Mouse (Mus musculus): ENCODE data around the gene Dock1.

The Dock1 gene

GRCm38 (mm10) chr7:134670312-134671002 is at the start of gene Dock1:
Gene Dock1 (plus strand): TSS chr7:134670654.
- peak; percentile 69 for DNase-seq (ENCODE audit: low spot score)

GRCm38 (mm10) chr7:134627906-134628305 is 42.5 kb upstream of the Dock1 start:
- DNase-seq (ENCODE audit: low spot score) = no peak

GRCm38 (mm10) chr7:134650246-134650830 is 20.1 kb upstream of the Dock1 start:
- no peak for DNase-seq (ENCODE audit: low spot score)

GRCm38 (mm10) chr7:134651071-134651470 is 19.4 kb upstream of the Dock1 start:
- DNase-seq (ENCODE audit: low spot score) = no peak

- no peak for DNase-seq (ENCODE audit: low spot score)
These were observed 7.2 kb upstream of the Dock1 start for GRCm38 (mm10) chr7:134663241-134663640.

GRCm38 (mm10) chr7:134665642-134666282 is 4.7 kb upstream of the Dock1 start:
- no peak for DNase-seq (ENCODE audit: low spot score)

GRCm38 (mm10) chr7:134667271-134667702 is 3.2 kb upstream of the Dock1 start:
- no peak for DNase-seq (ENCODE audit: low spot score)

- no peak for DNase-seq (ENCODE audit: low spot score)
These were observed 761 bp upstream of the Dock1 start for GRCm38 (mm10) chr7:134669474-134670311.

- DNase-seq (ENCODE audit: low spot score) = peak; percentile 33
These were observed 578 bp downstream of the Dock1 start for GRCm38 (mm10) chr7:134671003-134671461.

- DNase-seq (ENCODE audit: low spot score) = no peak
These were observed 1.0 kb downstream of the Dock1 start for GRCm38 (mm10) chr7:134671467-134671901.

- no peak for DNase-seq (ENCODE audit: low spot score)
These were observed 2.7 kb downstream of the Dock1 start for GRCm38 (mm10) chr7:134673135-134673534.

- DNase-seq (ENCODE audit: low spot score) = no peak
These were observed 3.5 kb downstream of the Dock1 start for GRCm38 (mm10) chr7:134673952-134674351.

- no peak for DNase-seq (ENCODE audit: low spot score)
These were observed 7.4 kb downstream of the Dock1 start for GRCm38 (mm10) chr7:134677852-134678251.

- no peak for DNase-seq (ENCODE audit: low spot score)
These were observed 9.1 kb downstream of the Dock1 start for GRCm38 (mm10) chr7:134679314-134680158.

GRCm38 (mm10) chr7:134680161-134680560 is 9.7 kb downstream of the Dock1 start:
- DNase-seq (ENCODE audit: low spot score) = no peak

GRCm38 (mm10) chr7:134681729-134682527 is 11.5 kb downstream of the Dock1 start:
- no peak for DNase-seq (ENCODE audit: low spot score)

- no peak for DNase-seq (ENCODE audit: low spot score)
These were observed 17.9 kb downstream of the Dock1 start for GRCm38 (mm10) chr7:134688332-134688731.

- DNase-seq (ENCODE audit: low spot score) = no peak
These were observed 19.7 kb downstream of the Dock1 start for GRCm38 (mm10) chr7:134690118-134690517.

- DNase-seq (ENCODE audit: low spot score) = no peak
These were observed 20.4 kb downstream of the Dock1 start for GRCm38 (mm10) chr7:134690806-134691205.

GRCm38 (mm10) chr7:134693325-134693724 is 22.9 kb downstream of the Dock1 start:
- no peak for DNase-seq (ENCODE audit: low spot score)
